Comparison of ENCODE assay signal across 10 mouse cellular contexts in genomic region chr1:192736524-192736923, GRCm38 (mm10). TPM values are rescaled to one million over a fixed set of nuclear protein-coding genes. Genes with fewer than 3 reads are reported as not detected.
DNase-seq lines count a peak whose midpoint lies in the region; ATAC-seq and TF ChIP-seq lines count a peak whose summit lies in the region.
"Had no signal": no experiment of that assay in that cellular context is flagged by ENCODE, and none has a peak within 500 bp of the region (broad histone marks: within the 10 kb centered on the region; RNA-seq: fewer than 3 reads in every experiment).

No protein-coding gene starts in this region.

- intact Hi-C loops in heart, postnatal 36 days (cut with DNase I), result no loop called here
- intact Hi-C loops in gastrocnemius, postnatal 14 days (cut with DNase I; ENCODE audit: low total_unique reads), result no loop called here

- H3K4me1 ChIP-seq in heart, embryonic 13.5 days, result peaks cover 11% of the 10 kb centered on the region
- H3K4me1 ChIP-seq in neural tube, embryonic 12.5 days, result peaks cover 10% of the 10 kb centered on the region
- H3K4me1 ChIP-seq in stomach, embryonic 16.5 days (ENCODE audit: control insufficient read depth, insufficient read depth, low read length), result peaks cover 15% of the 10 kb centered on the region
- H3K4me1 ChIP-seq in thymus, adult 2 months (replicated peaks; ENCODE audit: control insufficient read depth, insufficient read depth, low read length), result peaks cover 19% of the 10 kb centered on the region

- WGBS in heart, embryonic 13.5 days, result 58% methylated on average over 3 of the region's 3 CpGs
- 59% methylated on average over 3 of the region's 3 CpGs for WGBS in neural tube, embryonic 12.5 days
- WGBS in stomach, embryonic 16.5 days, result 67% methylated on average over 3 of the region's 3 CpGs
- 45% methylated on average over 3 of the region's 3 CpGs for WGBS in thymus, adult 2 months

- H3K36me3 ChIP-seq in heart, embryonic 13.5 days, result peaks cover 14% of the 10 kb centered on the region; the same call in 1 of the 2 replicates
- H3K36me3 ChIP-seq in neural tube, embryonic 12.5 days, result no peaks in the 10 kb centered on the region
- H3K36me3 ChIP-seq in stomach, embryonic 16.5 days (ENCODE audit: control insufficient read depth, insufficient read depth, low read length), result no peaks in the 10 kb centered on the region
- H3K36me3 ChIP-seq in thymus, adult 2 months (ENCODE audit: control insufficient read depth, insufficient read depth, low read length), result no peaks in the 10 kb centered on the region

- no peak overlapping the region for H3K4me3 ChIP-seq in heart, embryonic 13.5 days
- H3K4me3 ChIP-seq in neural tube, embryonic 12.5 days, result no peak overlapping the region
- no peak overlapping the region for H3K4me3 ChIP-seq in stomach, embryonic 16.5 days (replicated peaks; ENCODE audit: low read length)
- H3K4me3 ChIP-seq in thymus, adult 2 months (ENCODE audit: control insufficient read depth, insufficient read depth, low read length), result no peak overlapping the region

- no peak for DNase-seq in heart, postnatal 36 days
- no peak for DNase-seq in neural tube, embryonic 10.5 days (ENCODE audit: extremely low spot score, low spot score)
- DNase-seq in gastrocnemius, postnatal 14 days, result peak; percentile 22
- no peak for DNase-seq in thymus, adult 2 months
- no peak for DNase-seq in frontal cortex, postnatal 25 days (ENCODE audit: low spot score in 2 of 2)
- DNase-seq: lung, postnatal 36 days; right cerebral cortex, adult 18-20 months had no signal

- H3K9ac ChIP-seq in heart, embryonic 13.5 days, result no peak overlapping the region
- no peak overlapping the region for H3K9ac ChIP-seq in neural tube, embryonic 12.5 days
- H3K9ac ChIP-seq in stomach, embryonic 16.5 days (ENCODE audit: low read length), result peak overlapping the region; percentile 11; the same call in 1 of the 2 replicates

- no peak for ATAC-seq in heart, embryonic 13.5 days (ENCODE audit: extremely low read depth, insufficient number of reproducible peaks, low FRiP score, low TSS enrichment)
- ATAC-seq in neural tube, embryonic 12.5 days (ENCODE audit: low FRiP score, low read depth), result no peak
- no peak for ATAC-seq in stomach, embryonic 16.5 days (ENCODE audit: insufficient read depth, low FRiP score)

- no peak for TF ChIP-seq CTCF in thymus, adult 2 months (IDR thresholded peaks at IDR 0.05; ENCODE audit: borderline replicate concordance, control insufficient read depth, extremely low read depth, insufficient read depth, low read length, poor library complexity)

- no peak overlapping the region for H3K4me2 ChIP-seq in heart, embryonic 13.5 days
- no peak overlapping the region for H3K4me2 ChIP-seq in neural tube, embryonic 12.5 days (replicated peaks)
- no peak overlapping the region for H3K4me2 ChIP-seq in stomach, embryonic 16.5 days (ENCODE audit: low read depth, low read length)

- peak overlapping the region; percentile 58 for H3K27ac ChIP-seq in heart, embryonic 13.5 days (replicated peaks)
- H3K27ac ChIP-seq in neural tube, embryonic 12.5 days, result peak overlapping the region; percentile 26; the same call in 1 of the 2 replicates
- H3K27ac ChIP-seq in stomach, embryonic 16.5 days (ENCODE audit: low read length), result no peak overlapping the region
- no peak overlapping the region for H3K27ac ChIP-seq in thymus, adult 2 months (ENCODE audit: control insufficient read depth, insufficient read depth, low read length)

- H3K9me3 ChIP-seq in heart, embryonic 13.5 days, result no peaks in the 10 kb centered on the region
- no peaks in the 10 kb centered on the region for H3K9me3 ChIP-seq in neural tube, embryonic 12.5 days
- H3K9me3 ChIP-seq in stomach, embryonic 16.5 days (replicated peaks; ENCODE audit: control insufficient read depth, low read length), result no peaks in the 10 kb centered on the region

- no peak for TF ChIP-seq POLR2A in thymus, adult 2 months (IDR thresholded peaks at IDR 0.05; ENCODE audit: control insufficient read depth, extremely low read depth, insufficient read depth, low read length, poor library complexity)

- H3K27me3 ChIP-seq in heart, embryonic 13.5 days (replicated peaks), result no peaks in the 10 kb centered on the region
- H3K27me3 ChIP-seq in neural tube, embryonic 12.5 days (replicated peaks), result no peaks in the 10 kb centered on the region
- H3K27me3 ChIP-seq in stomach, embryonic 16.5 days (ENCODE audit: control insufficient read depth, insufficient read depth, low read length), result no peaks in the 10 kb centered on the region
- no peaks in the 10 kb centered on the region for H3K27me3 ChIP-seq in thymus, adult 2 months (ENCODE audit: control insufficient read depth, insufficient read depth, low read length)

RNA-seq across cellular contexts. Expression of gene Hhat, which starts 34.5 kb away (rescaled TPM):
- 6.3 and 6.4 TPM in 2 replicates for polyA plus RNA-seq in heart, embryonic 13.5 days (2015; fragmentation: Nextera tagmentation; extraction: Ambion mirVana)
- 1 to 10 TPM; 2.1 to 2.4 TPM for total RNA-seq in heart, postnatal 36 days (2021)
- polyA plus RNA-seq in neural tube, embryonic 12.5 days (2016; fragmentation: Nextera tagmentation; extraction: Ambion mirVana), result 7.0 and 7.2 TPM in 2 replicates
- 1 to 10 TPM; 1.4 to 2.0 TPM for total RNA-seq in gastrocnemius, postnatal 14 days (2021)
- 8.1 and 8.9 TPM in 2 replicates for polyA plus RNA-seq in stomach, embryonic 16.5 days (2015; fragmentation: Nextera tagmentation; extraction: Ambion mirVana)
- polyA plus RNA-seq in thymus, adult 2 months (2012; rRNA removed), result 5.8 and 6.6 TPM in 2 replicates

Comparison
In these comparisons a context has a peak if more than half of its experiments do, and no peak if none do; other contexts are left out.
1. H3K27ac ChIP-seq: peak in heart, embryonic 13.5 days (single experiment) and neural tube, embryonic 12.5 days (single experiment); none in stomach, embryonic 16.5 days (single experiment) and thymus, adult 2 months (single experiment).